Mouse (Mus musculus) midbrain, embryonic 11.5 days (tissue): ENCODE measurements around the gene Ifnar2. TPM values are rescaled to one million over a fixed set of nuclear protein-coding genes. Genes with fewer than 3 reads are reported as not detected.
A peak's percentile ranks its signal among the peaks of the same experiment; 100 is the strongest.

Experiments used
- ATAC-seq: fragments of 200-750 bp; cut with Nextera tagmentation; 2 replicates; pipeline ENCODE4 v1.8.0; 2017; ENCODE audit warnings: moderate TSS enrichment, moderate library complexity; ENCODE audit not compliant: low FRiP score
- DNase-seq: peaks from one replicate; pipeline ENCODE4 v3.0.0; 2015; ENCODE audit warnings: low spot score; ENCODE audit errors: missing footprints
- H3K27ac ChIP-seq: fragments of 300-500 bp; sonication (generic); 2 replicates; pipeline ENCODE4 v1.5.1; 2014; ENCODE audit warnings: low read depth, low read length
- H3K27me3 ChIP-seq: fragments of 300-500 bp; sonication (generic); 2 replicates; pipeline ENCODE4 v1.6.1; 2014; ENCODE audit warnings: mild to moderate bottlenecking, low read length, moderate library complexity, mixed read lengths; ENCODE audit not compliant: control insufficient read depth, insufficient read depth
- H3K36me3 ChIP-seq: fragments of 300-500 bp; sonication (generic); 2 replicates; pipeline ENCODE4 v1.6.1; 2014; ENCODE audit warnings: mild to moderate bottlenecking, low read length, moderate library complexity, mixed read lengths; ENCODE audit not compliant: control insufficient read depth, insufficient read depth
- H3K4me1 ChIP-seq: fragments of 300-500 bp; sonication (generic); 2 replicates; pipeline ENCODE4 v1.6.1; 2014; ENCODE audit warnings: low read length; ENCODE audit not compliant: control insufficient read depth, insufficient read depth
- H3K4me2 ChIP-seq: fragments of 300-500 bp; sonication (generic); 2 replicates; pipeline ENCODE4 v1.6.1; 2014; ENCODE audit warnings: mild to moderate bottlenecking, moderate library complexity
- H3K4me3 ChIP-seq: fragments of 300-500 bp; sonication (generic); 2 replicates; pipeline ENCODE4 v1.5.1; 2014; ENCODE audit warnings: low read depth, low read length
- H3K9ac ChIP-seq: fragments of 300-500 bp; sonication (generic); 2 replicates; pipeline ENCODE4 v1.6.1; 2014; ENCODE audit warnings: low read length
- H3K9me3 ChIP-seq: fragments of 300-500 bp; sonication (generic); 2 replicates; pipeline ENCODE4 v1.6.1; 2016; ENCODE audit warnings: low read length; ENCODE audit not compliant: control insufficient read depth
- WGBS: fragments of 180-500 bp; shearing (Covaris S2); extraction: QIAGEN DNeasy Blood & Tissue Kit; methylation state at CpG from one replicate; pipeline ENCODE4 v1.1.7; 2014; 5-methylcytosine and 5-hydroxymethylcytosine counted together
- polyA plus RNA-seq: library from polyadenylated mRNA; unstranded; fragments of >200 nt; fragmentation: Nextera tagmentation; extraction: Ambion mirVana; gene quantifications from 2 replicates; pipeline ENCODE4 v1.2.1, GENCODE M21; 2014

Ifnar2 gene
- 32.6 and 32.7 TPM in 2 replicates for polyA plus RNA-seq

- DNase-seq, result peak; percentile 98
- H3K36me3 ChIP-seq, result no peaks in the 10 kb centered on the region
- peak within 1 kb of the TSS; percentile 89 for H3K27ac ChIP-seq
- peaks cover 8% of the 10 kb centered on the region for H3K4me1 ChIP-seq
- H3K27me3 ChIP-seq, result no peaks in the 10 kb centered on the region
- H3K4me3 ChIP-seq, result peak within 1 kb of the TSS; percentile 86
- no peaks in the 10 kb centered on the region for H3K9me3 ChIP-seq
- under 1% methylated on average over 59 of the region's 62 CpGs for WGBS
- H3K9ac ChIP-seq, result peak within 1 kb of the TSS; percentile 96
- ATAC-seq, result peak; percentile 92
- H3K4me2 ChIP-seq, result peak within 1 kb of the TSS; percentile 75
Observed at GRCm38 (mm10) chr16:91372577-91373472, at the start of gene Ifnar2. Ifnar2 (plus strand) TSS chr16:91372783.

GRCm38 (mm10) chr16:91327605-91328004, 45.0 kb upstream of the Ifnar2 start:
- Histone ChIP-seq H3K9me3 (no peaks in the 10 kb centered on the region), H3K36me3 (no peaks in the 10 kb centered on the region), H3K27ac (no peak overlapping the region), H3K4me3 (no peak overlapping the region), H3K9ac (no peak overlapping the region), H3K4me2 (no peak overlapping the region), H3K4me1 (peaks cover 6% of the 10 kb centered on the region), H3K27me3 (no peaks in the 10 kb centered on the region; the same call in 1 of the 2 replicates)
- DNase-seq (peak; percentile 82), ATAC-seq (peak; percentile 66)
- 73% methylated on average over 7 of the region's 7 CpGs for WGBS

- DNase-seq (peak; percentile 21), ATAC-seq (0 out of 2 replicates have a peak, but pooled peaks have one; percentile 14)
- Histone ChIP-seq H3K4me2 (no peak overlapping the region), H3K4me1 (peaks cover 9% of the 10 kb centered on the region), H3K9me3 (no peaks in the 10 kb centered on the region), H3K27me3 (no peaks in the 10 kb centered on the region; the same call in 1 of the 2 replicates), H3K36me3 (no peaks in the 10 kb centered on the region), H3K4me3 (no peak overlapping the region), H3K9ac (no peak overlapping the region), H3K27ac (no peak overlapping the region)
- WGBS, result 86% methylated on average over 19 of the region's 19 CpGs
Observed at GRCm38 (mm10) chr16:91328922-91329321, 43.7 kb upstream of the Ifnar2 start.

- H3K27ac ChIP-seq, result no peak overlapping the region
- H3K4me3 ChIP-seq, result no peak overlapping the region
- no peak overlapping the region for H3K9ac ChIP-seq
- H3K36me3 ChIP-seq, result no peaks in the 10 kb centered on the region
- H3K27me3 ChIP-seq, result no peaks in the 10 kb centered on the region
- peak; percentile 76 for DNase-seq
- H3K4me1 ChIP-seq, result peaks cover 19% of the 10 kb centered on the region
- 78% methylated on average over 6 of the region's 6 CpGs for WGBS
- no peak for ATAC-seq
- no peak overlapping the region for H3K4me2 ChIP-seq
- no peaks in the 10 kb centered on the region for H3K9me3 ChIP-seq
Observed at GRCm38 (mm10) chr16:91330496-91330895, 42.1 kb upstream of the Ifnar2 start.

- WGBS, result 45% methylated on average over 5 of the region's 5 CpGs
- H3K4me1 ChIP-seq, result peaks cover 19% of the 10 kb centered on the region
- no peak overlapping the region for H3K9ac ChIP-seq
- DNase-seq (peak; percentile 82), ATAC-seq (no peak)
- no peak overlapping the region for H3K4me3 ChIP-seq
- H3K27me3 ChIP-seq, result no peaks in the 10 kb centered on the region
- H3K36me3 ChIP-seq, result no peaks in the 10 kb centered on the region
- no peaks in the 10 kb centered on the region for H3K9me3 ChIP-seq
- no peak overlapping the region for H3K27ac ChIP-seq
- no peak overlapping the region for H3K4me2 ChIP-seq
Observed at GRCm38 (mm10) chr16:91331153-91331552, 41.4 kb upstream of the Ifnar2 start.

- DNase-seq, result peak; percentile 69
- WGBS, result 70% methylated on average over 7 of the region's 7 CpGs
- H3K36me3 ChIP-seq, result no peaks in the 10 kb centered on the region
- H3K27me3 ChIP-seq, result no peaks in the 10 kb centered on the region
- no peak overlapping the region for H3K27ac ChIP-seq
- H3K4me1 ChIP-seq, result peaks cover 19% of the 10 kb centered on the region
- no peak for ATAC-seq
- no peaks in the 10 kb centered on the region for H3K9me3 ChIP-seq
- H3K4me2 ChIP-seq, result no peak overlapping the region
- H3K4me3 ChIP-seq, result no peak overlapping the region
- H3K9ac ChIP-seq, result no peak overlapping the region
Observed at GRCm38 (mm10) chr16:91332880-91333279, 39.7 kb upstream of the Ifnar2 start.

- peak overlapping the region; percentile 59 for H3K27ac ChIP-seq
- peak; percentile 77 for ATAC-seq
- H3K9me3 ChIP-seq, result no peaks in the 10 kb centered on the region
- no peak overlapping the region; the same call in 1 of the 2 replicates for H3K9ac ChIP-seq
- 9% methylated on average over 10 of the region's 10 CpGs for WGBS
- no peaks in the 10 kb centered on the region for H3K27me3 ChIP-seq
- H3K4me3 ChIP-seq, result no peak overlapping the region
- peak overlapping the region; percentile 22; the same call in 1 of the 2 replicates for H3K4me2 ChIP-seq
- no peaks in the 10 kb centered on the region for H3K36me3 ChIP-seq
- peaks cover 19% of the 10 kb centered on the region for H3K4me1 ChIP-seq
- peak; percentile 91 for DNase-seq
Observed at GRCm38 (mm10) chr16:91334190-91334893, 38.2 kb upstream of the Ifnar2 start.

- H3K36me3 ChIP-seq, result no peaks in the 10 kb centered on the region
- DNase-seq (peak; percentile 44), ATAC-seq (no peak)
- no peaks in the 10 kb centered on the region for H3K9me3 ChIP-seq
- H3K27me3 ChIP-seq, result no peaks in the 10 kb centered on the region
- no peak overlapping the region for H3K4me3 ChIP-seq
- H3K4me1 ChIP-seq, result peaks cover 19% of the 10 kb centered on the region
- H3K4me2 ChIP-seq, result no peak overlapping the region
- H3K27ac ChIP-seq, result no peak overlapping the region
- no peak overlapping the region for H3K9ac ChIP-seq
- WGBS, result 82% methylated on average over 4 of the region's 4 CpGs
Observed at GRCm38 (mm10) chr16:91336753-91337152, 35.8 kb upstream of the Ifnar2 start.

- ATAC-seq (peak; percentile 74; the same call in 1 of the 2 replicates), DNase-seq (no peak)
- Histone ChIP-seq H3K9me3 (no peaks in the 10 kb centered on the region), H3K36me3 (no peaks in the 10 kb centered on the region), H3K4me2 (no peak overlapping the region), H3K4me3 (no peak overlapping the region), H3K27me3 (no peaks in the 10 kb centered on the region), H3K27ac (peak overlapping the region; percentile 25; the same call in 1 of the 2 replicates), H3K4me1 (peaks cover 19% of the 10 kb centered on the region), H3K9ac (no peak overlapping the region)
- 40% methylated on average over 5 of the region's 5 CpGs for WGBS
Observed at GRCm38 (mm10) chr16:91337480-91337879, 35.1 kb upstream of the Ifnar2 start.
